Mouse (Mus musculus) ES-Bruce4 (cell line): ENCODE data around the gene Vps33b.

Experiments used
- CTCF ChIP-seq: IDR thresholded peaks from one replicate; pipeline ENCODE4 v1.8.1; 2011; ENCODE audit warnings: low read depth, low read length
- EP300 ChIP-seq: IDR thresholded peaks from 2 replicates; pipeline ENCODE4 v1.6.1; 2011; ENCODE audit warnings: low read depth, low read length; ENCODE audit not compliant: insufficient read depth
- POLR2A ChIP-seq: IDR thresholded peaks from one replicate; pipeline ENCODE4 v1.8.1; 2011; ENCODE audit warnings: low read length; ENCODE audit not compliant: insufficient read depth

DNA sequence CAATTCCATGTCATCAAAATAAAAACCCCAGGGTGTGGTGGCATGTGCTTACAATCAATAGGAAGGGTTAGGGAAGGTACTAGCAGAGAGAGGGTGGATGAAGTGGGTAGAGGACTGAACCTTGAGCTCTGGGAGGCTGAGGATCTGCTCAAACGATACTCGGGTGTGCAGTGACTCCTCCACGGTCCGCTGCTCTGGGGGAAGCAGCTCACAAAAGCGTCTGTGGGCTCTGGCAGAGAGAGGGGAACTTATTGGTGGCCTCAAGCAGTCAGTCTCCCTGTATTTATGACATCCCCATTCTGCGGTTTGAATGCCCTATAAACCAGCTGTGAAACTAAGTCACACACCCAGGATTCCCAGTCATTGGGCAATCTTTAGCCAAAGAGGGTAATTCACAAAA is 39.3 kb upstream of the Vps33b start:
- TF ChIP-seq POLR2A (no peak), CTCF (no peak), EP300 (no peak)
